Mouse (Mus musculus) ES-E14 (cell line): ENCODE measurements around the gene Syt7. TPM values are rescaled to one million over a fixed set of nuclear protein-coding genes. Genes with fewer than 3 reads are reported as not detected.

Experiments used
- DNase-seq: peaks from one replicate; pipeline ENCODE4 v3.0.0-alpha.2; 2013; ENCODE audit warnings: low read depth, low spot score
- H3K27ac ChIP-seq: 2 replicates; pipeline ENCODE4 v1.5.1; 2012; ENCODE audit warnings: low read depth, mild to moderate bottlenecking, low read length, moderate library complexity, mixed read lengths; ENCODE audit not compliant: poor library complexity, insufficient read depth, severe bottlenecking
- H3K36me3 ChIP-seq: 2 replicates; pipeline ENCODE4 v1.6.1; 2012; ENCODE audit warnings: mild to moderate bottlenecking, low read length, moderate library complexity, mixed read lengths; ENCODE audit not compliant: control insufficient read depth, poor library complexity, insufficient read depth, severe bottlenecking
- H3K4me1 ChIP-seq, 2 experiments: fragments of 150-350 bp in 1 of 2; sonication (generic) in 1 of 2; 2 replicates each; pipeline ENCODE4 v1.6.1; 2012; ENCODE audit warnings: low read length in 2 of 2, mild to moderate bottlenecking in 1 of 2, mixed read lengths in 1 of 2; ENCODE audit not compliant: control insufficient read depth in 2 of 2, insufficient read depth in 2 of 2, poor library complexity in 1 of 2
- H3K4me3 ChIP-seq, 2 experiments: fragments of 150-350 bp in 1 of 2; sonication (generic) in 1 of 2; 2 replicates each; pipeline ENCODE4 v1.5.1; 2012; ENCODE audit warnings: low read length in 2 of 2, low read depth in 1 of 2, mild to moderate bottlenecking in 1 of 2, mixed read lengths in 1 of 2; ENCODE audit not compliant: insufficient read depth in 1 of 2, poor library complexity in 1 of 2, severe bottlenecking in 1 of 2
- H3K9ac ChIP-seq: 2 replicates; pipeline ENCODE4 v1.6.1; 2012; ENCODE audit warnings: low read depth, mild to moderate bottlenecking, low read length, mixed read lengths; ENCODE audit not compliant: poor library complexity, insufficient read depth, severe bottlenecking
- H3K9me3 ChIP-seq: fragments of 150-350 bp; sonication (generic); 2 replicates; pipeline ENCODE4 v1.6.1; 2012; ENCODE audit warnings: low read depth, mild to moderate bottlenecking, low read length; ENCODE audit not compliant: control insufficient read depth, insufficient read depth
- CHD2 ChIP-seq: IDR thresholded peaks from 2 replicates; pipeline ENCODE4 v1.6.1; 2014; ENCODE audit warnings: mild to moderate bottlenecking, low read depth, low read length, inconsistent platforms
- HCFC1 ChIP-seq: IDR thresholded peaks from 2 replicates; pipeline ENCODE4 v1.6.1; 2012; ENCODE audit warnings: low read length, inconsistent platforms, borderline replicate concordance; ENCODE audit not compliant: insufficient read depth
- MAFK ChIP-seq: IDR thresholded peaks from 2 replicates; pipeline ENCODE4 v1.6.1; 2014; ENCODE audit warnings: mild to moderate bottlenecking, low read depth, low read length, inconsistent platforms; ENCODE audit not compliant: insufficient read depth
- ZC3H11A ChIP-seq: IDR thresholded peaks from 2 replicates; pipeline ENCODE4 v1.6.1; 2012; ENCODE audit warnings: low read depth, mild to moderate bottlenecking, inconsistent platforms, low read length, borderline replicate concordance
- ZNF384 ChIP-seq: IDR thresholded peaks from 2 replicates; pipeline ENCODE4 v1.6.1; 2012; ENCODE audit warnings: low read depth, low read length, inconsistent platforms
- in situ Hi-C, 2 experiments: fragments of 600-800 bp; cut with MboI; formaldehyde crosslinking; loops; one replicate each; pipeline ENCODE4 v1.15.1; 2025; ENCODE audit warnings: low sequenced_read_pairs in 2 of 2, inconsistent platforms in 1 of 2; ENCODE audit not compliant: unreplicated experiment in 2 of 2
- total RNA-seq: library from RNA; depleted of rRNA; stranded (reverse); fragments of 300-350 nt; gene quantifications from 2 replicates; pipeline ENCODE4 v1.2.3, GENCODE M21; 2012; rRNA removed

Gene Syt7
- 2.6 and 3.5 TPM in 2 replicates for total RNA-seq

GRCm38 (mm10) chr19:10388615-10389313, at the start of gene Syt7:
Gene Syt7, plus strand, starts transcription at chr19:10389090.
- no peak for TF ChIP-seq MAFK
- TF ChIP-seq ZC3H11A: no peak
- TF ChIP-seq ZNF384: no peak
- TF ChIP-seq HCFC1: peak; percentile 60; the same call in 1 of the 2 replicates
- no peak for TF ChIP-seq CHD2
- Histone ChIP-seq H3K4me1 (peaks cover 0 to 16% of the 10 kb centered on the region in 2 experiments; a peak in 2 of 4 replicates), H3K27ac (no peak within 1 kb of the TSS), H3K9ac (peak within 1 kb of the TSS; percentile 78), H3K9me3 (no peaks in the 10 kb centered on the region), H3K4me3 (peak within 1 kb of the TSS; percentile 73 to 78), H3K36me3 (no peaks in the 10 kb centered on the region)
- peak; percentile 86 for DNase-seq
- in situ Hi-C loops: no loop called here

GRCm38 (mm10) chr19:10339271-10339670, 49.6 kb upstream of the Syt7 start:
- DNase-seq: no peak
- H3K9me3 ChIP-seq: no peaks in the 10 kb centered on the region
- no peaks in the 10 kb centered on the region for H3K36me3 ChIP-seq
- H3K4me1 ChIP-seq: peaks cover 0 to 3% of the 10 kb centered on the region in 2 experiments; a peak in 1 of 4 replicates
- TF ChIP-seq CHD2: no peak
- TF ChIP-seq ZNF384: no peak
- TF ChIP-seq MAFK: no peak
- TF ChIP-seq HCFC1: no peak
- no peak for TF ChIP-seq ZC3H11A
- H3K27ac ChIP-seq: no peak overlapping the region
- in situ Hi-C loops: no loop called here
- no peak overlapping the region for H3K9ac ChIP-seq
- H3K4me3 ChIP-seq: no peak overlapping the region

- no peaks in the 10 kb centered on the region for H3K36me3 ChIP-seq
- DNase-seq: no peak
- H3K27ac ChIP-seq: no peak overlapping the region
- TF ChIP-seq MAFK (no peak), ZC3H11A (no peak)
- H3K4me3 ChIP-seq: no peak overlapping the region
- peaks cover 0 to 6% of the 10 kb centered on the region in 2 experiments; a peak in 1 of 4 replicates for H3K4me1 ChIP-seq
- in situ Hi-C loops: loop anchor here in 1 of 2 experiments (10.0 kb wide), 1 partner anchor 154 kb away; no protein-coding TSS in a partner anchor
- no peaks in the 10 kb centered on the region for H3K9me3 ChIP-seq
- H3K9ac ChIP-seq: no peak overlapping the region
Measured at GRCm38 (mm10) chr19:10340661-10341060, 48.2 kb upstream of the Syt7 start.

- no peak overlapping the region for H3K27ac ChIP-seq
Measured at GRCm38 (mm10) chr19:10341152-10341551, 47.7 kb upstream of the Syt7 start.

More at GRCm38 (mm10) chr19:10341152-10341551, 47.7 kb upstream of the Syt7 start:
- Histone ChIP-seq H3K9ac (no peak overlapping the region), H3K4me1 (peaks cover 0 to 10% of the 10 kb centered on the region in 2 experiments; a peak in 1 of 4 replicates), H3K36me3 (no peaks in the 10 kb centered on the region), H3K9me3 (no peaks in the 10 kb centered on the region), H3K4me3 (no peak overlapping the region)
- TF ChIP-seq ZNF384: no peak
- TF ChIP-seq ZC3H11A: peak; percentile 38; the same call in 1 of the 2 replicates
- in situ Hi-C loops: loop anchor here in 1 of 2 experiments (10.0 kb wide), 1 partner anchor 154 kb away; no protein-coding TSS in a partner anchor
- DNase-seq: peak; percentile 64
